Mouse (Mus musculus): ENCODE measurements at regions not wholly inside any gene's neighbourhood (a gene's known extent, or its start where the extent isn't known, plus 50 kb on each side); places are given as distances from the start of the nearest gene placed in this dataset.

GRCm38 (mm10) chr13:102173382-102174234 lies 405.6 kb upstream of the Pik3r1 start:
- no peak overlapping the region for H3K27ac ChIP-seq (replicated peaks in 1 of 2; ENCODE audit: control insufficient read depth in 1 of 2, insufficient read depth in 1 of 2, low read depth in 2 of 2, low read length in 2 of 2)
- H3K9ac ChIP-seq (ENCODE audit: low read length): no peak overlapping the region
- no peaks in the 10 kb centered on the region for H3K4me1 ChIP-seq (ENCODE audit: control insufficient read depth in 2 of 2, insufficient read depth in 2 of 2, low read length in 2 of 2)
- H3K36me3 ChIP-seq (ENCODE audit: control insufficient read depth, insufficient read depth, low read length): no peaks in the 10 kb centered on the region
- no peak overlapping the region for H3K4me3 ChIP-seq (ENCODE audit: control insufficient read depth in 1 of 2, insufficient read depth in 1 of 2, low read depth in 1 of 2, low read length in 2 of 2)
- WGBS: 84% methylated on average over 9 of the region's 9 CpGs
- H3K27me3 ChIP-seq (ENCODE audit: control insufficient read depth, insufficient read depth, low read length): no peaks in the 10 kb centered on the region
- H3K9me3 ChIP-seq (ENCODE audit: control insufficient read depth, low read length): no peaks in the 10 kb centered on the region
- no peak for ATAC-seq (ENCODE audit: insufficient number of reproducible peaks, insufficient read depth, low FRiP score, low read depth)
- no peak overlapping the region for H3K4me2 ChIP-seq (ENCODE audit: low read length)

GRCm38 (mm10) chr13:102174431-102174830 lies 406.4 kb upstream of the Pik3r1 start:
- Histone ChIP-seq H3K9ac (ENCODE audit: low read length) (no peak overlapping the region), H3K27me3 (ENCODE audit: control insufficient read depth, insufficient read depth, low read length) (no peaks in the 10 kb centered on the region), H3K4me1 (ENCODE audit: control insufficient read depth in 2 of 2, insufficient read depth in 2 of 2, low read length in 2 of 2) (no peaks in the 10 kb centered on the region), H3K4me2 (ENCODE audit: low read length) (no peak overlapping the region), H3K36me3 (ENCODE audit: control insufficient read depth, insufficient read depth, low read length) (no peaks in the 10 kb centered on the region), H3K4me3 (ENCODE audit: control insufficient read depth in 1 of 2, insufficient read depth in 1 of 2, low read depth in 1 of 2, low read length in 2 of 2) (no peak overlapping the region), H3K9me3 (ENCODE audit: control insufficient read depth, low read length) (no peaks in the 10 kb centered on the region), H3K27ac (replicated peaks in 1 of 2; ENCODE audit: control insufficient read depth in 1 of 2, insufficient read depth in 1 of 2, low read depth in 2 of 2, low read length in 2 of 2) (no peak overlapping the region)
- 84% methylated on average over 3 of the region's 3 CpGs for WGBS
- no peak for ATAC-seq (ENCODE audit: insufficient number of reproducible peaks, insufficient read depth, low FRiP score, low read depth)

- Histone ChIP-seq H3K9ac (ENCODE audit: low read length) (no peak overlapping the region), H3K27ac (replicated peaks in 1 of 2; ENCODE audit: control insufficient read depth in 1 of 2, insufficient read depth in 1 of 2, low read depth in 2 of 2, low read length in 2 of 2) (no peak overlapping the region), H3K9me3 (ENCODE audit: control insufficient read depth, low read length) (no peaks in the 10 kb centered on the region), H3K4me2 (ENCODE audit: low read length) (no peak overlapping the region), H3K36me3 (ENCODE audit: control insufficient read depth, insufficient read depth, low read length) (no peaks in the 10 kb centered on the region), H3K27me3 (ENCODE audit: control insufficient read depth, insufficient read depth, low read length) (no peaks in the 10 kb centered on the region), H3K4me1 (ENCODE audit: control insufficient read depth in 2 of 2, insufficient read depth in 2 of 2, low read length in 2 of 2) (no peaks in the 10 kb centered on the region), H3K4me3 (ENCODE audit: control insufficient read depth in 1 of 2, insufficient read depth in 1 of 2, low read depth in 1 of 2, low read length in 2 of 2) (no peak overlapping the region)
- 75% methylated on average over 2 of the region's 2 CpGs for WGBS
- no peak for ATAC-seq (ENCODE audit: insufficient number of reproducible peaks, insufficient read depth, low FRiP score, low read depth)
Measured at GRCm38 (mm10) chr13:102174896-102175295, 406.9 kb upstream of the Pik3r1 start.

- Histone ChIP-seq H3K36me3 (ENCODE audit: control insufficient read depth, insufficient read depth, low read length) (no peaks in the 10 kb centered on the region), H3K4me3 (ENCODE audit: control insufficient read depth in 1 of 2, insufficient read depth in 1 of 2, low read depth in 1 of 2, low read length in 2 of 2) (no peak overlapping the region), H3K27ac (replicated peaks in 1 of 2; ENCODE audit: control insufficient read depth in 1 of 2, insufficient read depth in 1 of 2, low read depth in 2 of 2, low read length in 2 of 2) (no peak overlapping the region), H3K4me2 (ENCODE audit: low read length) (no peak overlapping the region), H3K9ac (ENCODE audit: low read length) (no peak overlapping the region), H3K9me3 (ENCODE audit: control insufficient read depth, low read length) (no peaks in the 10 kb centered on the region), H3K4me1 (ENCODE audit: control insufficient read depth in 2 of 2, insufficient read depth in 2 of 2, low read length in 2 of 2) (no peaks in the 10 kb centered on the region), H3K27me3 (ENCODE audit: control insufficient read depth, insufficient read depth, low read length) (no peaks in the 10 kb centered on the region)
- WGBS: 83% methylated on average over 1 of the region's 1 CpGs
- no peak for ATAC-seq (ENCODE audit: insufficient number of reproducible peaks, insufficient read depth, low FRiP score, low read depth)
Measured at GRCm38 (mm10) chr13:102175406-102175805, 407.4 kb upstream of the Pik3r1 start.

GRCm38 (mm10) chr13:102176456-102176855 lies 408.4 kb upstream of the Pik3r1 start:
- Histone ChIP-seq H3K4me2 (ENCODE audit: low read length) (no peak overlapping the region), H3K4me1 (ENCODE audit: control insufficient read depth in 2 of 2, insufficient read depth in 2 of 2, low read length in 2 of 2) (no peaks in the 10 kb centered on the region), H3K4me3 (ENCODE audit: control insufficient read depth in 1 of 2, insufficient read depth in 1 of 2, low read depth in 1 of 2, low read length in 2 of 2) (no peak overlapping the region), H3K9me3 (ENCODE audit: control insufficient read depth, low read length) (no peaks in the 10 kb centered on the region), H3K27me3 (ENCODE audit: control insufficient read depth, insufficient read depth, low read length) (no peaks in the 10 kb centered on the region), H3K27ac (replicated peaks in 1 of 2; ENCODE audit: control insufficient read depth in 1 of 2, insufficient read depth in 1 of 2, low read depth in 2 of 2, low read length in 2 of 2) (no peak overlapping the region), H3K36me3 (ENCODE audit: control insufficient read depth, insufficient read depth, low read length) (no peaks in the 10 kb centered on the region), H3K9ac (ENCODE audit: low read length) (no peak overlapping the region)
- 66% methylated on average over 2 of the region's 2 CpGs for WGBS
- ATAC-seq (ENCODE audit: insufficient number of reproducible peaks, insufficient read depth, low FRiP score, low read depth): no peak

GRCm38 (mm10) chr13:102194716-102195115 lies 426.7 kb upstream of the Pik3r1 start:
- Histone ChIP-seq H3K4me3 (ENCODE audit: control insufficient read depth in 1 of 2, insufficient read depth in 1 of 2, low read depth in 1 of 2, low read length in 2 of 2) (no peak overlapping the region), H3K4me2 (ENCODE audit: low read length) (no peak overlapping the region), H3K27me3 (ENCODE audit: control insufficient read depth, insufficient read depth, low read length) (no peaks in the 10 kb centered on the region), H3K9ac (ENCODE audit: low read length) (no peak overlapping the region), H3K4me1 (ENCODE audit: control insufficient read depth in 2 of 2, insufficient read depth in 2 of 2, low read length in 2 of 2) (no peaks in the 10 kb centered on the region), H3K36me3 (ENCODE audit: control insufficient read depth, insufficient read depth, low read length) (no peaks in the 10 kb centered on the region), H3K27ac (replicated peaks in 1 of 2; ENCODE audit: control insufficient read depth in 1 of 2, insufficient read depth in 1 of 2, low read depth in 2 of 2, low read length in 2 of 2) (no peak overlapping the region), H3K9me3 (ENCODE audit: control insufficient read depth, low read length) (no peaks in the 10 kb centered on the region)
- no peak for ATAC-seq (ENCODE audit: insufficient number of reproducible peaks, insufficient read depth, low FRiP score, low read depth)

- Histone ChIP-seq H3K9me3 (ENCODE audit: control insufficient read depth, low read length) (no peaks in the 10 kb centered on the region), H3K4me1 (ENCODE audit: control insufficient read depth in 2 of 2, insufficient read depth in 2 of 2, low read length in 2 of 2) (no peaks in the 10 kb centered on the region), H3K27ac (replicated peaks in 1 of 2; ENCODE audit: control insufficient read depth in 1 of 2, insufficient read depth in 1 of 2, low read depth in 2 of 2, low read length in 2 of 2) (no peak overlapping the region), H3K4me3 (ENCODE audit: control insufficient read depth in 1 of 2, insufficient read depth in 1 of 2, low read depth in 1 of 2, low read length in 2 of 2) (no peak overlapping the region), H3K36me3 (ENCODE audit: control insufficient read depth, insufficient read depth, low read length) (no peaks in the 10 kb centered on the region), H3K4me2 (ENCODE audit: low read length) (no peak overlapping the region), H3K27me3 (ENCODE audit: control insufficient read depth, insufficient read depth, low read length) (no peaks in the 10 kb centered on the region), H3K9ac (ENCODE audit: low read length) (no peak overlapping the region)
- no peak for ATAC-seq (ENCODE audit: insufficient number of reproducible peaks, insufficient read depth, low FRiP score, low read depth)
- 85% methylated on average over 1 of the region's 1 CpGs for whole genome bisulfite sequencing
Measured at GRCm38 (mm10) chr13:102202301-102202700, 434.3 kb upstream of the Pik3r1 start.

- Histone ChIP-seq H3K4me2 (ENCODE audit: low read length) (no peak overlapping the region), H3K9ac (ENCODE audit: low read length) (no peak overlapping the region), H3K27me3 (ENCODE audit: control insufficient read depth, insufficient read depth, low read length) (no peaks in the 10 kb centered on the region), H3K4me3 (ENCODE audit: control insufficient read depth in 1 of 2, insufficient read depth in 1 of 2, low read depth in 1 of 2, low read length in 2 of 2) (no peak overlapping the region), H3K36me3 (ENCODE audit: control insufficient read depth, insufficient read depth, low read length) (no peaks in the 10 kb centered on the region), H3K27ac (replicated peaks in 1 of 2; ENCODE audit: control insufficient read depth in 1 of 2, insufficient read depth in 1 of 2, low read depth in 2 of 2, low read length in 2 of 2) (no peak overlapping the region), H3K4me1 (ENCODE audit: control insufficient read depth in 2 of 2, insufficient read depth in 2 of 2, low read length in 2 of 2) (peaks cover 0 to 3% of the 10 kb centered on the region in 2 experiments; a peak in 1 of 4 replicates), H3K9me3 (ENCODE audit: control insufficient read depth, low read length) (no peaks in the 10 kb centered on the region)
- no peak for ATAC-seq (ENCODE audit: insufficient number of reproducible peaks, insufficient read depth, low FRiP score, low read depth)
- WGBS: 93% methylated on average over 11 of the region's 11 CpGs
Measured at GRCm38 (mm10) chr13:102218486-102218885, 450.5 kb upstream of the Pik3r1 start.
